Mouse (Mus musculus): ENCODE results near the gene Dennd1b.

GRCm38 (mm10) chr1:138939579-138940139 lies 23.6 kb upstream of the Dennd1b start:
- TF ChIP-seq POLR2A (IDR thresholded peaks at IDR 0.05; ENCODE audit: borderline replicate concordance, control insufficient read depth, low read depth, low read length), result no peak
- no peak for TF ChIP-seq CTCF (IDR thresholded peaks at IDR 0.05; ENCODE audit: control insufficient read depth, insufficient read depth, low read length)
